Mouse (Mus musculus) forebrain, embryonic 16.5 days (tissue): ENCODE results near the gene Smyd4. TPM values are rescaled to one million over a fixed set of nuclear protein-coding genes. Genes with fewer than 3 reads are reported as not detected.
A peak's percentile ranks its signal among the peaks of the same experiment; 100 is the strongest.

Experiments
- ATAC-seq: fragments of 200-750 bp; cut with Nextera tagmentation; 2 replicates; pipeline ENCODE4 v1.8.0; 2017; ENCODE audit warnings: mild to moderate bottlenecking, moderate library complexity
- H3K27ac ChIP-seq: fragments of 300-500 bp; sonication (generic); 2 replicates; pipeline ENCODE4 v1.5.1; 2014; ENCODE audit warnings: low read length, control low read depth
- H3K27me3 ChIP-seq: fragments of 300-500 bp; sonication (generic); replicated peaks from 2 replicates; pipeline ENCODE4 v1.6.1; 2014; ENCODE audit warnings: low read length; ENCODE audit not compliant: control insufficient read depth, insufficient read depth
- H3K36me3 ChIP-seq: fragments of 300-500 bp; sonication (generic); 2 replicates; pipeline ENCODE4 v1.6.1; 2014; ENCODE audit not compliant: control insufficient read depth, insufficient read depth
- H3K4me1 ChIP-seq: fragments of 300-500 bp; sonication (generic); replicated peaks from 2 replicates; pipeline ENCODE4 v1.6.1; 2014; ENCODE audit warnings: low read length; ENCODE audit not compliant: control insufficient read depth, insufficient read depth
- H3K4me2 ChIP-seq: fragments of 300-500 bp; sonication (generic); 2 replicates; pipeline ENCODE4 v1.6.1; 2014; ENCODE audit warnings: mild to moderate bottlenecking, low read length, control low read depth
- H3K4me3 ChIP-seq: fragments of 300-500 bp; sonication (generic); replicated peaks from 2 replicates; pipeline ENCODE4 v1.5.1; 2014; ENCODE audit warnings: mild to moderate bottlenecking, low read length, control low read depth
- H3K9ac ChIP-seq: fragments of 300-500 bp; sonication (generic); replicated peaks from 2 replicates; pipeline ENCODE4 v1.6.1; 2014; ENCODE audit warnings: low read depth, low read length, control low read depth
- H3K9me3 ChIP-seq: fragments of 300-500 bp; sonication (generic); 2 replicates; pipeline ENCODE4 v1.6.1; 2016; ENCODE audit warnings: low read length; ENCODE audit not compliant: control insufficient read depth
- WGBS: fragments of 180-500 bp; shearing (Covaris S2); extraction: QIAGEN DNeasy Blood & Tissue Kit; methylation state at CpG from one replicate; pipeline ENCODE4 v1.1.7; 2014; 5-methylcytosine and 5-hydroxymethylcytosine counted together
- polyA plus RNA-seq: library from polyadenylated mRNA; unstranded; fragments of >200 nt; fragmentation: Nextera tagmentation; extraction: Ambion mirVana; gene quantifications from 2 replicates; pipeline ENCODE4 v1.2.1, GENCODE M21; 2015

Smyd4 gene
- polyA plus RNA-seq, 1 experiment from 2014 or later = 19.0 TPM

GRCm38 (mm10) chr11:75340698-75341345, 7.4 kb upstream of the Smyd4 start:
- 47% methylated on average over 12 of the region's 12 CpGs for WGBS
- ATAC-seq = no peak
- Histone ChIP-seq H3K4me3 (no peak overlapping the region), H3K4me1 (no peaks in the 10 kb centered on the region), H3K9me3 (no peaks in the 10 kb centered on the region), H3K27ac (no peak overlapping the region), H3K4me2 (no peak overlapping the region), H3K27me3 (no peaks in the 10 kb centered on the region), H3K9ac (no peak overlapping the region), H3K36me3 (peaks cover 7% of the 10 kb centered on the region; the same call in 1 of the 2 replicates)

- H3K27ac ChIP-seq = no peak overlapping the region
- no peak overlapping the region for H3K4me2 ChIP-seq
- peaks cover 11% of the 10 kb centered on the region for H3K4me1 ChIP-seq
- ATAC-seq = no peak
- H3K9me3 ChIP-seq = no peaks in the 10 kb centered on the region
- H3K4me3 ChIP-seq = no peak overlapping the region
- 94% methylated on average over 2 of the region's 2 CpGs for WGBS
- H3K27me3 ChIP-seq = no peaks in the 10 kb centered on the region
- peaks cover 7% of the 10 kb centered on the region; the same call in 1 of the 2 replicates for H3K36me3 ChIP-seq
- no peak overlapping the region for H3K9ac ChIP-seq
Observed at GRCm38 (mm10) chr11:75343096-75343495, 5.1 kb upstream of the Smyd4 start.

- Histone ChIP-seq H3K4me3 (no peak overlapping the region), H3K9ac (no peak overlapping the region), H3K4me2 (no peak overlapping the region), H3K27me3 (no peaks in the 10 kb centered on the region), H3K27ac (no peak overlapping the region), H3K36me3 (peaks cover 5% of the 10 kb centered on the region; the same call in 1 of the 2 replicates), H3K4me1 (peaks cover 16% of the 10 kb centered on the region), H3K9me3 (no peaks in the 10 kb centered on the region)
- 78% methylated on average over 2 of the region's 2 CpGs for WGBS
- no peak for ATAC-seq
Observed at GRCm38 (mm10) chr11:75344163-75344562, 4.1 kb upstream of the Smyd4 start.

GRCm38 (mm10) chr11:75344716-75345115, 3.5 kb upstream of the Smyd4 start:
- Histone ChIP-seq H3K9me3 (no peaks in the 10 kb centered on the region), H3K27me3 (no peaks in the 10 kb centered on the region), H3K4me2 (no peak overlapping the region), H3K36me3 (0 out of 2 replicates have a peak, but pooled peaks cover 2% of the 10 kb centered on the region), H3K4me1 (peaks cover 16% of the 10 kb centered on the region), H3K9ac (no peak overlapping the region), H3K27ac (no peak overlapping the region), H3K4me3 (no peak overlapping the region)
- WGBS = 92% methylated on average over 5 of the region's 5 CpGs
- no peak for ATAC-seq

- H3K4me3 ChIP-seq = no peak overlapping the region
- no peak overlapping the region for H3K27ac ChIP-seq
- no peaks in the 10 kb centered on the region for H3K9me3 ChIP-seq
- H3K27me3 ChIP-seq = no peaks in the 10 kb centered on the region
- H3K9ac ChIP-seq = no peak overlapping the region
- H3K4me2 ChIP-seq = peak overlapping the region; percentile 8; the same call in 1 of the 2 replicates
- no peaks in the 10 kb centered on the region for H3K36me3 ChIP-seq
- peaks cover 16% of the 10 kb centered on the region for H3K4me1 ChIP-seq
- 40% methylated on average over 3 of the region's 4 CpGs for WGBS
- no peak for ATAC-seq
Observed at GRCm38 (mm10) chr11:75346556-75347187, 1.6 kb upstream of the Smyd4 start.

- peak overlapping the region; percentile 80 for H3K9ac ChIP-seq
- peak overlapping the region; percentile 92 for H3K4me3 ChIP-seq
- H3K27ac ChIP-seq = no peak overlapping the region
- H3K27me3 ChIP-seq = no peaks in the 10 kb centered on the region
- no peak for ATAC-seq
- WGBS = 37% methylated on average over 10 of the region's 10 CpGs
- H3K36me3 ChIP-seq = no peaks in the 10 kb centered on the region
- H3K9me3 ChIP-seq = no peaks in the 10 kb centered on the region
- H3K4me2 ChIP-seq = peak overlapping the region; percentile 94
- H3K4me1 ChIP-seq = peaks cover 16% of the 10 kb centered on the region
Observed at GRCm38 (mm10) chr11:75347188-75347585, 1.0 kb upstream of the Smyd4 start.

- Histone ChIP-seq H3K27ac (no peak overlapping the region), H3K9me3 (no peaks in the 10 kb centered on the region), H3K4me3 (peak overlapping the region; percentile 92), H3K4me2 (peak overlapping the region; percentile 94), H3K27me3 (no peaks in the 10 kb centered on the region), H3K9ac (peak overlapping the region; percentile 80), H3K4me1 (peaks cover 16% of the 10 kb centered on the region), H3K36me3 (no peaks in the 10 kb centered on the region)
- WGBS = 1% methylated on average over 10 of the region's 10 CpGs
- ATAC-seq = no peak
Observed at GRCm38 (mm10) chr11:75347596-75347995, 637 bp upstream of the Smyd4 start.

- no peaks in the 10 kb centered on the region for H3K27me3 ChIP-seq
- 52% methylated on average over 10 of the region's 10 CpGs for WGBS
Observed at GRCm38 (mm10) chr11:75348890-75349261, 643 bp downstream of the Smyd4 start.

GRCm38 (mm10) chr11:75351225-75351624, 3.0 kb downstream of the Smyd4 start:
- Histone ChIP-seq H3K9me3 (no peaks in the 10 kb centered on the region), H3K27ac (no peak overlapping the region), H3K27me3 (no peaks in the 10 kb centered on the region), H3K9ac (no peak overlapping the region), H3K4me2 (no peak overlapping the region), H3K4me1 (peaks cover 16% of the 10 kb centered on the region), H3K36me3 (no peaks in the 10 kb centered on the region), H3K4me3 (no peak overlapping the region)
- ATAC-seq = no peak

More at GRCm38 (mm10) chr11:75348890-75349261, 643 bp downstream of the Smyd4 start:
- Histone ChIP-seq H3K9ac (peak overlapping the region; percentile 80), H3K9me3 (no peaks in the 10 kb centered on the region), H3K4me3 (peak overlapping the region; percentile 92), H3K4me2 (peak overlapping the region; percentile 94), H3K4me1 (peaks cover 16% of the 10 kb centered on the region), H3K27ac (no peak overlapping the region), H3K36me3 (no peaks in the 10 kb centered on the region)
- ATAC-seq = no peak
